Mouse (Mus musculus): ENCODE measurements around the gene Csmd2.

DNA sequence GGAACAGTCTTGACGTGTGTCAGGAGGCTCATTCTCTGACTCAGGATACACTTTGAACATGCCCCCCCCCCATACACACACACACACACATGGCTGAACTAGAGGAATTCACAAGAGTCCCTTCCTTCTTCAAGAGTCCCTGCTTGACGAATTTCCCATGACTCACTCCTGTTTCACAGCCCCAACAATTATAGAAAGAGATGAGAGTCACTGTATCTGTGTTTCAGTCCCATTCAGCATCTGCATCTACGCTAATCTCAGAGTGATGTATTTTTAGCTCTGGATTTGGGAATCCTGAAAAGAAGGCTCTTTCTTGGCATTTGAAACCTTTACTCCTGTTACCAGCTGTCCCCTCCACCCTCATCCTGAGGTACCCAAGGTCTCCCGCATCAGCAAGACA, 406.2 kb downstream of the Csmd2 start:
- no peak for TF ChIP-seq CTCF (IDR thresholded peaks at IDR 0.05)
- no peak for TF ChIP-seq EP300 (IDR thresholded peaks at IDR 0.05)
